Mouse (Mus musculus): ENCODE measurements at regions not wholly inside any gene's neighbourhood (a gene's known extent, or its start where the extent isn't known, plus 50 kb on each side); places are given as distances from the start of the nearest gene placed in this dataset.

DNA sequence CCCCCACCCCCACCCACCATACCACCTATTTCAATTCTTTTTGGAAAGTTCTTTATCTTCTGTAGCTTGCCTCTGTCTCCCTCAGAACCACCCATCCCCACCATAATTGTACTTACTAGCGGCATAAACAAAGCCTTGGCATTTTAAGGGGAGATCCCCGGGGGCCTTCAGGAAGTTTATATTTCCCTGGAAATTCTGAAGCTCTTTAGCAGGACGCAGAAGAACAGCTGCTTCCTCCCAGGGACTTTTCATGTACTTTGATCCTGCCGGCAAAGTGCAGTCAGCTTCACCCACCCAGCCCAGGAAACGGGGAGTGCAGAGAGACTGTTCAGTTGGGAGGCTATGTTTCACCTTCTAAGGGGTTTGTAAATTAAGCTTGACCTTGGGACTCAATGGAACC, 545.6 kb upstream of the Tbl1xr1 start:
- TF ChIP-seq CTCF (IDR thresholded peaks at IDR 0.05; ENCODE audit: low read depth) (no peak), EP300 (IDR thresholded peaks at IDR 0.05; ENCODE audit: low read depth) (no peak)

All from liver, embryonic 14.5 days (tissue).